Mouse (Mus musculus) lung, postnatal 0 days (tissue): ENCODE data around the gene Rpap3.

Source experiments
- CTCF ChIP-seq: IDR thresholded peaks from 2 replicates; pipeline ENCODE4 v1.5.1; 2016; ENCODE audit warnings: antibody characterized with exemption, mild to moderate bottlenecking
- EP300 ChIP-seq: IDR thresholded peaks from 2 replicates; pipeline ENCODE4 v1.6.1; 2016; ENCODE audit warnings: antibody characterized with exemption, mild to moderate bottlenecking, control low read depth

DNA sequence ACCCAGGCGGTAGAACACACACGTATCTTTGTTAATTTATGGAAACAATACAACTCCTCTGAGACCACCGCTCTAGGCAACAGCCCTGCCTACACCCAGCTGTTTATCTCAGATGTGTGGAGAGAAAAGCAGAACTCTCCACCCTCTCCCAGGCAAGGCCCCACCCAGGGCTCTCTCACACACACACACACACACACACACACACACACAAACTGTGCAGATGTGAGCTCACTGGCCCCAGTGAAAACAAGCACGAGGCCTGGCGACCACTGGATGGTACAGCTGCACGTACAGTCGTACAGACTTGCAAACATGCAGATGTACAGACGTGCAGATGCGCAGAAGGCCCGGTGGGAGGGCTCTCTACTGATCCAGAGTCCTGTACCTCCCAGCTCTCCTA lies 39.3 kb upstream of the Rpap3 start:
- TF ChIP-seq CTCF (no peak), EP300 (no peak)
